Mouse (Mus musculus): ENCODE measurements at regions not wholly inside any gene's neighbourhood (a gene's known extent, or its start where the extent isn't known, plus 50 kb on each side); places are given as distances from the start of the nearest gene placed in this dataset.
"Not testable (repeated sequence)": the region's sequence is repeated elsewhere in the genome, so short reads cannot be mapped to it uniquely, and the experiment has no call there.

GRCm38 (mm10) chr16:76958597-76959392 is 54.7 kb upstream of the Usp25 start:
- DNase-seq (ENCODE audit: low read depth, low spot score): no peak

- DNase-seq (ENCODE audit: low read depth, low spot score): no peak
These were observed 56.0 kb upstream of the Usp25 start for GRCm38 (mm10) chr16:76957491-76957890.

- peak; percentile 12 for DNase-seq (ENCODE audit: low read depth, low spot score)
These were observed 56.4 kb upstream of the Usp25 start for GRCm38 (mm10) chr16:76957090-76957489.

- no peak for DNase-seq (ENCODE audit: low read depth, low spot score)
These were observed 62.5 kb upstream of the Usp25 start for GRCm38 (mm10) chr16:76950836-76951486.

GRCm38 (mm10) chr16:76947011-76947410 is 66.5 kb upstream of the Usp25 start:
- no peak for DNase-seq (ENCODE audit: low read depth, low spot score)

- DNase-seq (ENCODE audit: low read depth, low spot score): no peak
These were observed 75.4 kb upstream of the Usp25 start for GRCm38 (mm10) chr16:76938128-76938527.

- DNase-seq (ENCODE audit: low read depth, low spot score): peak; percentile 6
These were observed 85.6 kb upstream of the Usp25 start for GRCm38 (mm10) chr16:76927901-76928300.

GRCm38 (mm10) chr16:76920137-76920536 is 93.4 kb upstream of the Usp25 start:
- DNase-seq (ENCODE audit: low read depth, low spot score): not testable (repeated sequence)

GRCm38 (mm10) chr16:76918598-76918997 is 94.9 kb upstream of the Usp25 start:
- no peak for DNase-seq (ENCODE audit: low read depth, low spot score)

GRCm38 (mm10) chr16:76914311-76914710 is 99.2 kb upstream of the Usp25 start:
- no peak for DNase-seq (ENCODE audit: low read depth, low spot score)

GRCm38 (mm10) chr16:76905205-76905996 is 108.1 kb upstream of the Usp25 start:
- no peak for DNase-seq (ENCODE audit: low read depth, low spot score)

- peak; percentile 63 for DNase-seq (ENCODE audit: low read depth, low spot score)
These were observed 114.4 kb upstream of the Usp25 start for GRCm38 (mm10) chr16:76899083-76899482.

- DNase-seq (ENCODE audit: low read depth, low spot score): peak; percentile 75
These were observed 117.2 kb upstream of the Usp25 start for GRCm38 (mm10) chr16:76896305-76896704.

GRCm38 (mm10) chr16:76895781-76896180 is 117.7 kb upstream of the Usp25 start:
- DNase-seq (ENCODE audit: low read depth, low spot score): no peak

- DNase-seq (ENCODE audit: low read depth, low spot score): no peak
These were observed 134.9 kb upstream of the Usp25 start for GRCm38 (mm10) chr16:76878576-76878975.

- no peak for DNase-seq (ENCODE audit: low read depth, low spot score)
These were observed 138.0 kb upstream of the Usp25 start for GRCm38 (mm10) chr16:76875397-76876018.

- DNase-seq (ENCODE audit: low read depth, low spot score): no peak
These were observed 147.1 kb upstream of the Usp25 start for GRCm38 (mm10) chr16:76866465-76866802.

- peak; percentile 60 for DNase-seq (ENCODE audit: low read depth, low spot score)
These were observed 147.6 kb upstream of the Usp25 start for GRCm38 (mm10) chr16:76865731-76866464.

- no peak for DNase-seq (ENCODE audit: low read depth, low spot score)
These were observed 149.1 kb upstream of the Usp25 start for GRCm38 (mm10) chr16:76864392-76864791.

GRCm38 (mm10) chr16:76855797-76856196 is 157.7 kb upstream of the Usp25 start:
- no peak for DNase-seq (ENCODE audit: low read depth, low spot score)

- no peak for DNase-seq (ENCODE audit: low read depth, low spot score)
These were observed 162.1 kb upstream of the Usp25 start for GRCm38 (mm10) chr16:76851396-76851795.
